Mouse (Mus musculus): ENCODE measurements around the gene 1700125H20Rik. TPM values are rescaled to one million over a fixed set of nuclear protein-coding genes. Genes with fewer than 3 reads are reported as not detected.

Gene 1700125H20Rik
- polyA plus RNA-seq (2012; rRNA removed; ENCODE audit: low replicate concordance) = not detected in 2 replicates

DNA sequence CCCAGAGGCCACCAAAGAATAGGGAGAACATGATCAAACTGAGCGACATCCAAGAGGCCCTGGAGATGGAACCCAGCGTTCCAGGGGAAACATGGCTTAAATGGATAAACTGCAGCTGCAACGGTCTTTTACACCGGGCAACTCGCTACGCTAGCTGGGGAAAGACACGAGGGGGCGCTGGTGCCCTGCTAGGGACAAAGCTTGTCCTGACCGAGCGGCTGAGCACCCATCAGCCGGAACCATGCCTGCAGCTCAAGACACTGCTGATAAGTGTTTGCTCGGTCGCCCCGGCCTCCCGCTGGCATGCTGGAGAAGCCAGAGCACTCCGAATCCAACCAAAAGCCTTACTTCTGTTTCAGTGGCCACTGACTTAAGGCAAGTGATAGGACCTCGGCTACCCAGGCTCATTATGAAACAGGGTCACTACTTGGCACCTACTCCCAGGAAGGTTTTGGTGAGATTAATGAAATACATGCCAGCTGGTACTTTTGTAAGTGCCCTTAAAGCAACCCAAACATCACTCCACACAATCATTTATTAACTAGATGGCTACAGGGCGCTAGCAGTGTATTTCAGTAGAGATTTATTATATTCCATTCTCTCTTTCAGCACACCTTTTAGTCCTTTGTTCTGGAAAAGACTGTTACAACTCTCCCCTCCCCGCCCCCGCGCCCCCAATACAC is at the start of gene 1700125H20Rik:
1700125H20Rik (plus strand) TSS at position 347 of the 683 bp plus-strand sequence.

DNA sequence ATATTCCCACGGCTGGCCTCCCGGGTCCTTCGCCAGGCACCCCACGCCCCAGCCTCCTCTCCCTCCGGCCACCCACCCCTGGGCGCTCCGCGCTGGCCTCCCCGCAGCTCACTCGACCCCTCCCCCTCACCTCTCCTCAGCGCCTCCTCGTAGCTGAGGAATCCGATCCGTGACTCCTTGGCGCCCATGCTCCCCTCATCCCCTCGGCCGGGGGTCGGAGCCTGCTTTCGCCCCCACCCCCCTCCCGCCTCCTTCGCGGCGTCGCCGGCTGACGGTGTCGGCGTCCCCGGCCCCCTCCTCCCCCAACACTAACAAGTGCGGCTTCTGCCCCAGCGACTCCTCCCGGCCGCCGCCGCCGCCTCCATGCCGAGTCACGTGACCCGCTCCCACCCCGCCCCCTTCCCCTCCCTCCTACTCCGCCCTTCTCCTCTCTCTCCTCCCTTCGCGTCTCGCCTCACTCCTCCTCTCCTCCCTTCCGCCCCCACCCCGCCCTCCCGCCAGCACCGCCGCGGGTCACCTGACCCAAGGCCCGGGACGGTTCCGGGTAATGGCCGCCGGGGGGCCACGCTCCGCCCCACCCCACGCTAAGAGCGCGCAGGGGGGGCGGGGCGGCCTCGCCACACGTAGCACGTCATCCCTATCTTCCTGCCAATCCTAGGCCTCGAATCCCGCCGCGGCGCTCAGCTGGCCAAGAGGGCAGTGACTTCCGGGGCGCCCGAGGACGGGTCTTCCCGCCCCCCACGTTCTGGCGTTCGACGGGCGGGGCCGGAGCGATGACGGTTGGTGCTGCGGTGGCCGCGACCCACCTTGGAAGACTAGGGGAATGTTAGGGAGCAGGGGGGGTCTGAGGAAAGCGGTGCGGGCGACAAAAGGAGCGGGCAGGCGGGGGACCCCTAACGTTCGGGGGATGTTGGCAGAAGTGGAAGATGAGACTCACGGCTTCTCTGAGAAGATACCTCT is 30.3 kb upstream of the 1700125H20Rik start, which contains the start of gene Usp32:
Usp32 (minus strand) TSS at position 581 of the 960 bp plus-strand sequence.

Other genes with a start within 250 kb of the 1700125H20Rik start
- 12.9 and 77.5 TPM in 2 replicates for gene Car4, start 212.6 kb upstream of the 1700125H20Rik start, polyA plus RNA-seq (2012; rRNA removed; ENCODE audit: low replicate concordance)
- 7.2 and 7.4 TPM in 2 replicates for gene Usp32, start 30.2 kb upstream of the 1700125H20Rik start, polyA plus RNA-seq (2012; rRNA removed; ENCODE audit: low replicate concordance)
- 12.6 and 16.8 TPM in 2 replicates for gene Appbp2, start 64.7 kb downstream of the 1700125H20Rik start, polyA plus RNA-seq (2012; rRNA removed; ENCODE audit: low replicate concordance)
- 4.9 and 9.2 TPM in 2 replicates for gene Ppm1d, start 140.8 kb downstream of the 1700125H20Rik start, polyA plus RNA-seq (2012; rRNA removed; ENCODE audit: low replicate concordance)
- 31.8 and 36.0 TPM in 2 replicates for gene Bcas3, start 182.8 kb downstream of the 1700125H20Rik start, polyA plus RNA-seq (2012; rRNA removed; ENCODE audit: low replicate concordance)